Mouse (Mus musculus): ENCODE data around the gene Ercc2.

Ercc2 gene

DNA sequence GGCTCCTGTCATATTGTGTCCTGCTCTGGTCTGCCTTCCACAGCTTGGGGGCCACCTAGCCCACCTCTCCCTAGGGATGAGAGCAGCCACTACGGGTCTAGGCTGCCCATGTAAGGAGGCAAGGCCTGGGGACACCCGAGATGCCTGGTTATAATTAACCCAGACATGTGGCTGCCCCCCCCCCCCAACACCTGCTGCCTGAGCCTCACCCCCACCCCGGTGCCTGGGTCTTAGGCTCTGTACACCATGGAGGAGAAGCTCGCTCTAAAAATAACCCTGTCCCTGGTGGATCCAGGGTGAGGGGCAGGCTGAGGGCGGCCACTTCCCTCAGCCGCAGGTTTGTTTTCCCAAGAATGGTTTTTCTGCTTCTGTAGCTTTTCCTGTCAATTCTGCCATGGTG is 27.9 kb downstream of the Ercc2 start:
- no peak for DNase-seq (ENCODE audit: low spot score)

DNA sequence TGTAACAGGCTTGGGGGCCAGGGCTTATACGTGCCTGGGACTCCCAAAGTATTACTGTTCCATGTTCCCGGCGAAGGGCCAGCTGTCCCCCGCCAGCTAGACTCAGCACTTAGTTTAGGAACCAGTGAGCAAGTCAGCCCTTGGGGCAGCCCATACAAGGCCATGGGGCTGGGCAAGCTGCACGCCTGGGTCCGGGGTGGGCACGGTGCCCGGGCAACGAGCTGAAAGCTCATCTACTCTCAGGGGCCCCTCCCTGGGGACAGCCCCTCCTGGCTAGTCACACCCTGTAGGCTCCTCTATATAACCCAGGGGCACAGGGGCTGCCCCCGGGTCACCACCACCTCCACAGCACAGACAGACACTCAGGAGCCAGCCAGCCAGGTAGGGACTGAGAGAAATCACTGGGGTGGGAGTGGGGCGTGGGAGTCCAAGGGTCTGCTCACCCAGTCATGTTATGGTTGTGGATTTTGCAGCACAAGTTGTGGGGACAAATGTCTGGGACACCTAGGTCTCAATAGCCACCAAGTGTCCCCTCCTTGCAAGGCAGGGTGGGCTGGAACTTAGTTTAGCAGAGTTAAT is 29.0 kb downstream of the Ercc2 start:
- peak; percentile 58 for DNase-seq (ENCODE audit: low spot score)

DNA sequence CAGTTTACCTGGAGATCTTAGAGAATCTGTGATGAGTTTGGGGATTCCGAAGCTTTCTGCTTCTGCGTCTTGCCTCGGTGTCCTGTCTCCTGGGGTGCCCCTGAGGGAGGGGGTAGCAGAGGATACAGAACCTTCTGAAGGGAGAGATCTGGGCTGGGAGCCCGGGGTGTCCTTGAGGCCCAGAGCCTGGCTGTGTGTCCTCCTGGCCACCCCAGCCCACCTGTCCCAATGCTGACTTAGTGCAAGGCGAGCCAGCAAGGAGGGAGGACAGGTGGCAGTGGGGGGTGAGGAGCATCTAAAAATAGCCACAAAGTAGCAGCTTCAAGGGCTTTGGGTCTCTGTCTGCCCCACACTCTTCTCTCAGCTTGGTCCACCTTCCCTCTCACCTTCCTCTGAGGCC is 30.0 kb downstream of the Ercc2 start:
- no peak for DNase-seq (ENCODE audit: low spot score)

DNA sequence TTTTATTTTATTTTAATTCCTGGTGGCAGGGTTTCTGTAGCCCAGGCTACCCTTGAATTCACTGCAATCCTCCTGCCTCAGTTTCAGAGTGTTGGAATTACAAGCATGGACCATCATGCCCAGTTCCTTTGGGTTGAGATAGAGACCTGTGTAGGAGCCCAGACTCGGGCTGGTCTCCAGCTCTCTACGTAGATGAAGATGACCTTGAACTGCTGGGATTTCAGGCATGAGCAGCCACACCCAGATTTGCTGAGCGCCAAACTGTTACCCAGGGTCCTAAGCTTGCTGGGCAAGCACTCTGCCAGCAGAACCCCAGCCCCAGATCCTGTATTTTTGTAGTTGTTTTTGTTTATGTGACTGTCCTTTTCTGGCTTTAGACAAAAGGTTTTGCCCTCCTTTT is 31.7 kb downstream of the Ercc2 start:
- DNase-seq (ENCODE audit: low spot score) = no peak

DNA sequence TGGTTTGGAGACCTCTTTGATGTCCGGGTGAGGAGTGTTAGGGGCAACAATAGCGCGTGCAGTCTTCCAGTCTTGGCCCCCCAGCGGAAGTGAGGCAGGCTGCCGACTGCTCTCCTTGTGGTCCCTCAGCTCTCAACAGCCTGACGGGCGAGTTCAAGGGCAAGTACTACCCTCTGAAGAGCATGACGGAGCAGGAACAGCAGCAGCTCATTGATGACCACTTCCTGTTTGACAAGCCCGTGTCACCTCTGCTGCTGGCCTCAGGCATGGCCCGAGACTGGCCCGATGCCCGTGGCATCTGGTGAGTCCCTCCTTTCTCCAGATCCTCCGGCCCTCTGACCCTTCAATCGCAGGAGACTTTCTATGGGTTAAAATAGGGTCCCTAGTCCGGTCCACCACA is 34.8 kb downstream of the Ercc2 start:
- DNase-seq (ENCODE audit: low spot score) = no peak

DNA sequence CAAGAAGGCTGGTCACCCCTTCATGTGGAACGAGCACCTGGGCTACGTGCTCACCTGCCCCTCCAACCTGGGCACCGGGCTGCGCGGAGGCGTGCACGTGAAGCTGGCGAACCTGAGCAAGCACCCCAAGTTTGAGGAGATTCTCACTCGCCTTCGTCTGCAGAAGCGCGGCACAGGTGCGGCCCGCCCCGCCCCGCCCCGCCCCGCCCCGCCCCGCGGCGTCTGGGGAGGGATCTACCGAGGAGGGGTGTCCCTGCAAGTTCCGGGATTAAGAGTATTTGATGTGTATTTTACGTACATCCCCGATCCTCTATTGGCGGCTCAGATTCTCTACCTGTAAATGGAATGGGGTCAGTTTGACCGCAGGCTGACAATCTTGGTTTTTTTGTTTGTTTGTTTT is 38.3 kb downstream of the Ercc2 start:
- no peak for DNase-seq (ENCODE audit: low spot score)

DNA sequence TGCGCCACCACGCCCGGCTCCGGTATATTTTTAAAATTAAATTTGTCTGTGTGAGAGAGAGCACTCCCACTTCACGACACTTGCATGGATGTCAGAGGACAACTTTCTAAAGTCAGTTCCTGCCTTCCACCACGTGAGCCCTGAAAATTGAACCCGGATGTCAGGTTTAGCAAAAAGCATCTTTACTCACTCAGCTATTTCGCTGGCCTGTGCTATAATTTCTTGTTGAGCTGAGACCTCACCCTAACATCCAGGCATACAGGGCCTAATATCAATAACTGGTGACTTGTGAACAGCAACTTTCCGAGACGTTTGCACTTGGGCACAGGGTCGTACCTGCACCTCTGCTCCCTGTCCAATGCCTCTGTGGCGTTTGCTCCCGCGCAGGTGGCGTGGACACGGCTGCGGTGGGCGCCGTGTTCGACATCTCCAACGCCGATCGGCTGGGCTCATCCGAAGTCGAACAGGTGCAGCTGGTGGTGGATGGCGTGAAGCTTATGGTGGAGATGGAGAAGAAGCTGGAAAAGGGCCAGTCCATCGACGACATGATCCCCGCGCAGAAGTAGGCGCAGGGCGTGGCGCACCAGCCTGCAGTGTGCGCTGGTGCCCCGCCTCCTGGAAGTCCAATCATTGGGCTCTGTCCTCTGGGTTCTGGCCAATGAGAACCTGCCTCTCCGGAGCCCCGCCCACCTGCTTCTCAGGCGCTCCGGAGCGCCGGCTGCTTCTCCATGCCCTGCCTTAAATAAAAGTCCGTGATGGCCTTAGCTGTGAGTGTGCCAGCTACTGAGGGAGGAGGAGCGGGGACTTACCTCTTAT is 39.2 kb downstream of the Ercc2 start:
- DNase-seq (ENCODE audit: low spot score) = peak; percentile 85

DNA sequence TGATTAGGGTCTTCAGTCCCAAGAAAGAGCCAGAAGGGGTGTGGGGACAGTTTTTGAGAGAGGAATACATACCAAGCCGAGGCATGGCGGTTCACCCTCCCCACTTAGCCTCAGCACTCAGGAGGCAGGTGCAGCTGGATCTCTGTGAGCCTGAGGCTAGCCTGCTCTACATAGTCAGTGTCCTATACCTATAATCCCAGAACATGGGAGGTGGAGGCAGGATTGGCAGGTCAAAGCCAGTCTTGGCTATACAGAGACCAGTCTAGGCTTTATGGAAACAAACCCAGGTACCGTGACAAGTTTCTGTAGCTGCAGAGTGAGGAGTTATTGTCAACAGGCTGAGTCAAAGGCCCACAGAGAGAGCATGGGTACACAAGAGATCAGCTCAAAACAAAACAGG is 41.3 kb downstream of the Ercc2 start:
- DNase-seq (ENCODE audit: low spot score) = no peak

DNA sequence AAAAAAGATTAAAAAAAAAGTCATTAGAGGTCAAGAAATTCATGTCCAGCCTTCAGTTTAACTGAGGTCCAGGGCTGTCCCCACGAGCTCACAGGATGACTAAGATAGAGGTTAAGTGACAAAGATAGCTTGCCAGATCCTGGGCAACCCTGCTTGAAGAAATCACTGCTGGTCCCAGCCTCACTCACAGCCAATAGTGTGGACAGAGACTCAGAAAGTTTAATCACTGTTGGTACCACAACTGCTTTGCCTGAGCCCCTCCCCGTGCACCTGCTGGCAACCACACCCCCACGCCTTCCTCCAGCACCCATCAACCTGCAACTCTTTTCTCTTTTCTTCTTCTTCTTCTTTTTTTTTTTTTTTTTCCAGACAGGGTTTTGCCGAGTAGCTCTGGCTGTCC is 42.2 kb downstream of the Ercc2 start:
- DNase-seq (ENCODE audit: low spot score) = no peak

DNA sequence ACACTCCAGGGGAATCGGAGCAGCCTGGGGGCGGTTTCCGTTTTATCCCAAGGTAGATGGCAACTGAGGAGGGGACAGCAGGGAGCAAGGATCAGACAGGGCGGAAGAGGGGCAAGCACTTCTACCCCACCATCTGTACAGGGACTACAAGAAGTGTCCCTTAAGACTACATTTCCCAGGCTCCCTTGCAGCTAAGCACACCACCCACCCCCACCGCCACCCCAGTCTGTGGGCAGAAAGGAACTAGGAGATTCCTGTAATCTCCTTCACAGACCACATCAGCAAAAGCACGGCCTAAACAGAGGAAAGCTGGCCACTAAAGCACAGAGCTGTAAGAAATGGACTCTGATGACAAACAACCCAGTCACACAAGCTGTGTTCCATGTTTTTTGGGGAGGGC is 44.5 kb downstream of the Ercc2 start:
- DNase-seq (ENCODE audit: low spot score) = no peak

DNA sequence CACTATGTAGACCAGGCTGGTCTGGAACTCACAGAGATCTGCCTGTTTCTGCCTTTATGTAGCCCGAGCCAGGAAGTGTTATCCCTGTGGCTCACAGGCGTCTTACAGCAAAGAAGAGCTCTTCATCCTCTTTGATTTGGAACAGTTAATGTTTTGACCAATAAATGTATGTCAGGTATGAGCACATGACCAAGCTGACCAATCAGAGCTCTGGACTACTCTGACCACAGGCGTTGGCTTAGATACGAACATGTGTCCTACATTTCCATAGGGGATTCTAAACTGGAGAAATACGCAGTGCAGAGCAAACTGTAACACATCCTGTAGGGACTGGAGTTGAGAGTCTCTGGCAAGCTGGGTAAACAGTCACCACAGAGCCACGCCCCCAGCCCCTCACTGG is 45.1 kb downstream of the Ercc2 start:
- DNase-seq (ENCODE audit: low spot score) = no peak

DNA sequence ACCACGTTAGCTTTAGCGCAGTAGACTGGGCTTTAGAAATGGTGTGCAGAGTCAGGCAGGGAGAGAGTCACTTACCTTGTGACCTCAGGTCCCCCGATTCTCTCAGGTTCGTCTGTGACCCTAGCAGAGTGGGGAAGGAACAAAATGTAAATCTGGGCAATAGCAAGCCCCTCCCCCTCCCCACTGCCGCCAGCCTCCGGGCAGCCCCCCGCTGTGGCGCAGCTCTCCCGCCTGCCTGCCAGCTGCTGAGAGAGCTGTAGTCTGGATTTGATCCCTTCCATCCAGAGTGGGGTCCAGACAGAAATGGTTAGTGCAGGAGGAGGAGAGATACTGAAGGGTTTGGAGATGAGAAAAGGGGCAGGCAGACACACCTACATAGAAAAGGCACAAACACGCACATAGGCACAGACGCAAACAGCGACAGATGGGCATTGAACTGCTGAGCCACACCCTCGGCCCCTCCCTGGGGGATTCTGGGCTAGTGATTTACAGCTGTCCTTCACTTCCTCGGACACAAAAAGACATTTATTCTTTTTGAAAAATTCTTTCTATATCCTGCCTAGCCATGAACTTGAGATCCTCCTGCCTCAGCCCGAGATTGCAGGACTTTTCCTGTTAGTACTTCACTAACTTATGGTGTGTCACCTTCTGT is 46.3 kb downstream of the Ercc2 start:
- DNase-seq (ENCODE audit: low spot score) = no peak

DNA sequence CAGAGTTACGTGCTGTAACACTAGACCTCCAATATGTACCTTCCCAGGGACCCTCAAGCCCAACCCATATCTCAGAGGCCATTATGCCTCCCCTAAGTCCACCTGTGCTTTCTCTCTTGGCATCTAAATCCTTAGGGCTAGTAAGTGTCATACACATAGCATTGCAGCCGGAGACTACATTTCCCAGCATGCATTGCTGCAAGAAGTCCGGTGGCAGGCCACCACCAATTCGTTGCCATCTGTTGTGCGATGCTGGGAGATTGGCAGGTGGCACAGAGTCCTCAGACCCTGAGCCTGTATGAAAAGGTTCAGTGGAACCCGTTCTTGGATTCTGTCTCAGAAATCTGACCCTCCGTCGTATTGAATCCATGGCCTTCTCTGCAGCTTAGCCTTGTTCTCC is 47.9 kb downstream of the Ercc2 start:
- no peak for DNase-seq (ENCODE audit: low spot score)

DNA sequence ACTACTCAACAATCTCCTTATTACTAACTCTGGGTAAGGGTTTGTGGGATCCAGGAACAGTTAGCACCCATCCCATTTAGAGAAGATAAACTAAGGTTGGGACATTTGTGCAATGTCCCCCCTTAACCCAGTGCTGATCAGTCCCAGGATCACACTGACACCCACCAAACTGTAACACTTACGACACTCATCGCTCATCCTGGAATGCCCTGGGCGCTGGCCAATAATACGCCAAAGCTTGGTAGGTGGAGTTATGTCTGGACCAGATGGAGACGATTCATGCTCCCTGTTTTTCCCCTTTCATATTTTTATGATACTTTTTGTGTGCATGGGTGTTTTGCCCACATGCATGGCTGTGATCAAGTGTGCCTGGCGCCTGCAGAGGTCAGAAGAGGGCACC is 48.6 kb downstream of the Ercc2 start:
- DNase-seq (ENCODE audit: low spot score) = no peak

DNA sequence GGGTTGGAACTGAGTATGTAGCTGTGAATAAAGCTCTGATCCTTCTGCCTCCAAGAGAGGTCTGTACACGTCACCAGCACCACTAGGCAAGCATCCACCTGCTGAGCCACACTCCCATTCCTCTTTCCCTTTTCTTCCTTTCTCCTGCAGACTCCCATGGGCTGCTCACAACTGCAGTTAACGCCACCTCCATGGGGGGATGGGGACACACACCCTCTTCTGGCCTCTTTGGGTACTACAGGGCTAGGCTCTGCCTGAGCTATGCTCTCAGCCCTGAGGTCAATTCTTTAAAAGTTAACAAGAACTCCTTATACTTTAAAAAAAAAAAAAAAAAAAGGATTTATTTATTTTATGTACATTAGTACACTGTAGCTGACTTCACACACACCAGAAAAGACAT is 50.7 kb downstream of the Ercc2 start:
- DNase-seq (ENCODE audit: low spot score) = no peak

DNA sequence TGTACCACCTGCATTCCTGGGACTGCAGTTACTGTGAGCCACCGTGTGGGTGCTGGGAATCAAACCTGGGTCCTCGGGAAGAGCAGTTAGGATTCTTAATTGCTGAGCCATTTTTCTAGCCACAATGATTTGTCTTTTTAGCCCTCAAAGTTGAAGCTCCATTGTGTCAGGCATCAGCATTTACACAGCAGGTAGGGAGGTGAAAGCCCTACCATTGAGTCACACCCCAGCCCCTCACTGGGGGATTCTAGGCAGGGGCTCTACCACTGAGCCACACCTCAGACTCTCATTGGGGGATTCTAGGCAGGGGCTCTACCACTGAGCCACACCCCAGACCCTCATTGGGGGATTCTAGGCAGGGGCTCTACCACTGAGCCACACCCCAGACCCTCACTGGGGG is 54.5 kb downstream of the Ercc2 start:
- no peak for DNase-seq (ENCODE audit: low spot score)

DNA sequence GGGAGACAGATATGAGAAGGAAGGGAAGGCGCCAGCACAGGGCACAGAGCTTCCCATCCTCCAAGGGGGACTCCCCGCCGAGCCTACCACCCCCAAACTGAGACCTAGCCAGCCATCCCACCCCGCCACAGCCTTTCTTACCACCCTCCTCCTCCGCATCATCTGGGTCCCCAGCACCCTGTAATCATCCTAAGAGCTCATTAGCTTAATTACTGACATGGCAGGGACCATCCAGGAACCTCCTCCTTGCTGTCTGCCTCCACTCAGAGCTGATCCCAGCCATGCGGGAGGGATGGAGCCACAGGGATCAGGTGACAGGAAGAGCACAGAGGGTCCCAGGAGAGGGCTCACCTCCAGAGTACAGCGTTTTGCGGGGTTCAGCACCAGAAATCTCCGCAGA is 55.2 kb downstream of the Ercc2 start:
- no peak for DNase-seq (ENCODE audit: low spot score)

DNA sequence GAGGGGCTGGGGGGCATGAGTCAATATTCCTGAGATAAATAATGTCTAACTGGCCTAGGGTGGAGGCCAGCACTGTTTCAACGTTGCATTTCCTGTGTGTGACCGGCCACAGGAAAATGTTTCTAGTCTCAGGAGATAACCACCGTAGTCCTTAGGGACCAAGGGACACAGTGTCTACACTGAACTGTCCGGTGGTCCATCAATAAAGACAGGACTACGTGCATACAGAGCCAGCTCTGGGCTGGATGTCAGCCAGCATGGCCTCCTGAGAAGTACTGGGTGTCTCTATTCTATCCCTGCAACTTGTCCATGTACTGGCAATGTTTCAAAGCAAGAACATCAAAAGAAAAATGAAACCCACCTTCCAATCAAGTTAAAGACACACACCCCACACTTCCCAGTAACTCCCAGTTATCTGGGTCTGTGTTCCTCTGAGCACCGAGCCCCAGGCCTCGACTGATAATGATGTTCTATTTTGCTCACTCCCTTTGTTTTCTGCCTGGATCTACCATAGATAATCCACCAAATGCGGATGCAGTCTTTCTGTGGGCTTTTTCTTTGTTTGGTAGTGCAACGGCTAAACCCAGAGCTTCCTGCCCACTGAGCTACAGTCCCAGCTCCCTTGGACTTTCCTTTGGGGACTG is 59.8 kb downstream of the Ercc2 start:
- no peak for DNase-seq (ENCODE audit: low spot score)

DNA sequence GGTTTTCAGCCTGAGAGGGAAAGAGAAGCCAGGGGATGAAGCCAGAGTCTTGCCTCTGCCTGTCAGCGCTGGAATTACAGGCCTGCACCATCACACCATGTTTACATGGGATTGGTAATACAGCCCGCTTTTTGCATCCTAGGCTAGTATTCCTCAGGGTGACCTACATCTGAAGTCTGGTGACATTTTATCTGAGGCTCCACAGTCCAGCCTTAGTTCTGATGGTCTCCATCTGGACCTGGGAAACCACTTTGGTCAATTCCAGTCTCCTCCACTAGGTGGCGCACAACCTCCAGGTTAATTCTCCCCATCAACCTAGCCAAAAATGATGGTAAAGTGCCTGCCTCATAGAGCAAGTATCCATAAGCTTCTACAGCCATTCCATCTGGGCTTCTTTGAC is 61.5 kb downstream of the Ercc2 start:
- peak; percentile 75 for DNase-seq (ENCODE audit: low spot score)

DNA sequence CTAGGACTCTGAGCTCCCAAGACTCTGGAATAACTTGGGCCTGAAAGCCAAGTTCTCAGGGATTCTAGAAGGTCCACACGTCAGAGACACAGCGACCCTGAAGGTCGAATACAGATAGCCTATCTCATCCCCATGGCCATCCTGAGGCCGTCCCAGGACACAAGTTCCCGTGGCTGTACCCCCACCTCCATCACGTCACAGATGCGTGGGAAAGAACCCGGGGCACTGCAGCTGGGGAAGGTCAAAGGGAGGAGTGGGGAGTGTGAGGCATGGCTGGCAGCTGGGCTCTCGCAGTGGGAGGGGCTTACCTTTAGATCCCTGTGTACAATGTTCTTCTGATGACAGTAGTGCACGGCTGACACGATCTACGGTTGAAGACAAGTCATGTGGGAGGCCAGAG is 63.0 kb downstream of the Ercc2 start:
- peak; percentile 58 for DNase-seq (ENCODE audit: low spot score)
